Mouse (Mus musculus): ENCODE measurements around the gene Eno3.

Eno3 gene

GRCm38 (mm10) chr11:70679894-70680293 is 22.9 kb downstream of the Eno3 start:
- no peak for DNase-seq (ENCODE audit: low spot score in 2 of 2)

GRCm38 (mm10) chr11:70681170-70681569 is 24.2 kb downstream of the Eno3 start:
- DNase-seq (ENCODE audit: low spot score in 2 of 2), result no peak

GRCm38 (mm10) chr11:70681897-70682581 is 25.0 kb downstream of the Eno3 start:
- DNase-seq (ENCODE audit: low spot score in 2 of 2), result peak in 1 of 2 experiments; percentile 58

- no peak for DNase-seq (ENCODE audit: low spot score in 2 of 2)
Measured at GRCm38 (mm10) chr11:70683640-70684039, 26.6 kb downstream of the Eno3 start.

- DNase-seq (ENCODE audit: low spot score in 2 of 2), result peak in 1 of 2 experiments; percentile 45
Measured at GRCm38 (mm10) chr11:70686901-70687566, 30.0 kb downstream of the Eno3 start.

GRCm38 (mm10) chr11:70687601-70688199 is 30.7 kb downstream of the Eno3 start, which contains the start of gene Camta2:
TSS of gene Camta2 (minus strand) at chr11:70688105.
- peak; percentile 64 to 88 for DNase-seq (ENCODE audit: low spot score in 2 of 2)

GRCm38 (mm10) chr11:70688372-70688771 is 31.4 kb downstream of the Eno3 start:
- DNase-seq (ENCODE audit: low spot score in 2 of 2), result no peak

- no peak for DNase-seq (ENCODE audit: low spot score in 2 of 2)
Measured at GRCm38 (mm10) chr11:70689578-70689977, 32.6 kb downstream of the Eno3 start.

GRCm38 (mm10) chr11:70693504-70693903 is 36.5 kb downstream of the Eno3 start:
- DNase-seq (ENCODE audit: low spot score in 2 of 2), result no peak

GRCm38 (mm10) chr11:70697376-70697775 is 40.4 kb downstream of the Eno3 start:
- DNase-seq (ENCODE audit: low spot score in 2 of 2), result no peak

GRCm38 (mm10) chr11:70699051-70699450 is 42.0 kb downstream of the Eno3 start:
- no peak for DNase-seq (ENCODE audit: low spot score in 2 of 2)

GRCm38 (mm10) chr11:70699722-70700556 is 42.9 kb downstream of the Eno3 start, which contains the start of the genes Inca1 and Kif1c:
TSS of gene Inca1 (minus strand) at chr11:70700155.
TSS of gene Kif1c (plus strand) at chr11:70700548.
- peak; percentile 94 to 97 for DNase-seq (ENCODE audit: low spot score in 2 of 2)

GRCm38 (mm10) chr11:70700613-70701012 is 43.6 kb downstream of the Eno3 start:
- peak in 1 of 2 experiments; percentile 51 for DNase-seq (ENCODE audit: low spot score in 2 of 2)

- DNase-seq (ENCODE audit: low spot score in 2 of 2), result no peak
Measured at GRCm38 (mm10) chr11:70701221-70701955, 44.4 kb downstream of the Eno3 start.

GRCm38 (mm10) chr11:70701984-70702733 is 45.2 kb downstream of the Eno3 start:
- no peak for DNase-seq (ENCODE audit: low spot score in 2 of 2)

- DNase-seq (ENCODE audit: low spot score in 2 of 2), result no peak
Measured at GRCm38 (mm10) chr11:70702781-70703180, 45.8 kb downstream of the Eno3 start.

- DNase-seq (ENCODE audit: low spot score in 2 of 2), result no peak
Measured at GRCm38 (mm10) chr11:70706127-70706526, 49.1 kb downstream of the Eno3 start.

GRCm38 (mm10) chr11:70711026-70711425 is 54.0 kb downstream of the Eno3 start:
- DNase-seq (ENCODE audit: low spot score in 2 of 2), result no peak
